Comparison of ENCODE assay signal across 17 mouse cellular contexts in genomic region chr11:44785479-44785878, GRCm38 (mm10).
A peak's percentile ranks its signal among the peaks of the same experiment; 100 is the strongest.
DNase-seq lines count a peak whose midpoint lies in the region; ATAC-seq lines count a peak whose summit lies in the region.
"Had no signal": no experiment of that assay in that cellular context is flagged by ENCODE, and none has a peak within 500 bp of the region (broad histone marks: within the 10 kb centered on the region; RNA-seq: fewer than 3 reads in every experiment).

No protein-coding gene starts in this region.

- H3K4me1 ChIP-seq in midbrain, embryonic 15.5 days = peaks cover 11% of the 10 kb centered on the region
- peaks cover 11% of the 10 kb centered on the region for H3K4me1 ChIP-seq in midbrain, embryonic 10.5 days
- peaks cover 5% of the 10 kb centered on the region; the same call in 1 of the 2 replicates for H3K4me1 ChIP-seq in hindbrain, embryonic 16.5 days (ENCODE audit: control insufficient read depth, insufficient read depth, low read depth, low read length)
- no peaks in the 10 kb centered on the region for H3K4me1 ChIP-seq in intestine, embryonic 15.5 days (replicated peaks)
- H3K4me1 ChIP-seq: heart, embryonic 15.5 days; liver, embryonic 13.5 days; lung, embryonic 15.5 days had no signal

- peak; percentile 62; the same call in 1 of the 2 replicates for ATAC-seq in midbrain, embryonic 15.5 days (replicated peaks)
- ATAC-seq in hindbrain, embryonic 16.5 days = peak; percentile 63
- ATAC-seq in intestine, embryonic 15.5 days = no peak

- H3K27me3 ChIP-seq in midbrain, embryonic 15.5 days (replicated peaks) = no peaks in the 10 kb centered on the region
- peaks cover 20% of the 10 kb centered on the region; the same call in 1 of the 2 replicates for H3K27me3 ChIP-seq in midbrain, embryonic 10.5 days (ENCODE audit: low read depth, poor library complexity, severe bottlenecking)
- no peaks in the 10 kb centered on the region for H3K27me3 ChIP-seq in hindbrain, embryonic 16.5 days (replicated peaks; ENCODE audit: control insufficient read depth, insufficient read depth, low read length)
- no peaks in the 10 kb centered on the region for H3K27me3 ChIP-seq in intestine, embryonic 15.5 days (replicated peaks)
- H3K27me3 ChIP-seq: embryonic facial prominence, embryonic 12.5 days; heart, embryonic 15.5 days; liver, embryonic 13.5 days; lung, embryonic 15.5 days had no signal

- no peak overlapping the region for H3K4me3 ChIP-seq in midbrain, embryonic 15.5 days
- H3K4me3 ChIP-seq in midbrain, embryonic 10.5 days = no peak overlapping the region
- H3K4me3 ChIP-seq in hindbrain, embryonic 16.5 days (ENCODE audit: low read length) = no peak overlapping the region
- H3K4me3 ChIP-seq in intestine, embryonic 15.5 days (replicated peaks) = no peak overlapping the region
- H3K4me3 ChIP-seq: embryonic facial prominence, embryonic 12.5 days; heart, embryonic 15.5 days; left cerebral cortex, adult 2 months; liver, embryonic 13.5 days; lung, embryonic 15.5 days had no signal

- H3K9me3 ChIP-seq in midbrain, embryonic 15.5 days = no peaks in the 10 kb centered on the region
- no peaks in the 10 kb centered on the region for H3K9me3 ChIP-seq in midbrain, embryonic 10.5 days (replicated peaks)
- H3K9me3 ChIP-seq in hindbrain, embryonic 16.5 days (ENCODE audit: control insufficient read depth, low read length) = no peaks in the 10 kb centered on the region
- H3K9me3 ChIP-seq in intestine, embryonic 15.5 days = no peaks in the 10 kb centered on the region
- H3K9me3 ChIP-seq: embryonic facial prominence, embryonic 12.5 days; heart, embryonic 15.5 days; liver, embryonic 13.5 days; lung, embryonic 15.5 days had no signal

- 28% methylated on average over 5 of the region's 5 CpGs for whole genome bisulfite sequencing in midbrain, embryonic 15.5 days
- WGBS in midbrain, embryonic 10.5 days = 53% methylated on average over 5 of the region's 5 CpGs
- 29% methylated on average over 5 of the region's 5 CpGs for WGBS in hindbrain, embryonic 16.5 days
- 85% methylated on average over 5 of the region's 5 CpGs for WGBS in intestine, embryonic 15.5 days

- peak overlapping the region; percentile 53; the same call in 1 of the 2 replicates for H3K27ac ChIP-seq in midbrain, embryonic 15.5 days
- H3K27ac ChIP-seq in midbrain, embryonic 10.5 days (replicated peaks) = no peak overlapping the region
- no peak overlapping the region for H3K27ac ChIP-seq in hindbrain, embryonic 16.5 days (ENCODE audit: low read depth, low read length)
- no peak overlapping the region for H3K27ac ChIP-seq in intestine, embryonic 15.5 days
- H3K27ac ChIP-seq: embryonic facial prominence, embryonic 12.5 days; heart, embryonic 15.5 days; left cerebral cortex, adult 2 months; liver, embryonic 13.5 days; lung, embryonic 15.5 days had no signal

- H3K36me3 ChIP-seq in midbrain, embryonic 15.5 days (replicated peaks) = no peaks in the 10 kb centered on the region
- H3K36me3 ChIP-seq in midbrain, embryonic 10.5 days = no peaks in the 10 kb centered on the region
- no peaks in the 10 kb centered on the region for H3K36me3 ChIP-seq in hindbrain, embryonic 16.5 days (ENCODE audit: control insufficient read depth, insufficient read depth, low read length)
- no peaks in the 10 kb centered on the region for H3K36me3 ChIP-seq in intestine, embryonic 15.5 days
- H3K36me3 ChIP-seq: embryonic facial prominence, embryonic 12.5 days; heart, embryonic 15.5 days; liver, embryonic 13.5 days; lung, embryonic 15.5 days had no signal

- DNase-seq in embryo, embryonic 10 days (ENCODE audit: low spot score) = peak; percentile 14
- DNase-seq in embryo, embryonic 11 days = no peak
- DNase-seq in midbrain, embryonic 10.5 days (ENCODE audit: low spot score) = no peak
- DNase-seq in heart, adult 18-20 months = no peak
- DNase-seq in thymus, postnatal 25 days = no peak
- DNase-seq: cerebellum, postnatal 14 days; kidney, adult 18-20 months; kidney, postnatal 14 days; liver, embryonic 13.5 days; thymus, adult 18-20 months had no signal

- H3K4me2 ChIP-seq in midbrain, embryonic 15.5 days = no peak overlapping the region
- peak overlapping the region; percentile 3; the same call in 1 of the 2 replicates for H3K4me2 ChIP-seq in hindbrain, embryonic 16.5 days (ENCODE audit: low read length)
- no peak overlapping the region for H3K4me2 ChIP-seq in intestine, embryonic 15.5 days (replicated peaks)
- H3K4me2 ChIP-seq: embryonic facial prominence, embryonic 12.5 days; heart, embryonic 15.5 days; liver, embryonic 13.5 days; lung, embryonic 15.5 days had no signal

- H3K9ac ChIP-seq in midbrain, embryonic 15.5 days = no peak overlapping the region
- H3K9ac ChIP-seq in hindbrain, embryonic 16.5 days (ENCODE audit: low read depth, low read length) = no peak overlapping the region
- H3K9ac ChIP-seq in intestine, embryonic 15.5 days = no peak overlapping the region
- H3K9ac ChIP-seq: embryonic facial prominence, embryonic 12.5 days; heart, embryonic 15.5 days; liver, embryonic 13.5 days; lung, embryonic 15.5 days had no signal
